Mouse (Mus musculus) myocyte (in vitro differentiated cells): ENCODE measurements at regions not wholly inside any gene's neighbourhood (a gene's known extent, or its start where the extent isn't known, plus 50 kb on each side); places are given as distances from the start of the nearest gene placed in this dataset.
A peak's percentile ranks its signal among the peaks of the same experiment; 100 is the strongest.

Experiments used
- CEBPB ChIP-seq: IDR thresholded peaks from 2 replicates; pipeline ENCODE4 v1.6.1; 2011; ENCODE audit warnings: mild to moderate bottlenecking, moderate library complexity; ENCODE audit not compliant: poor library complexity, insufficient read depth, severe bottlenecking
- E2F4 ChIP-seq: IDR thresholded peaks from one replicate; pipeline ENCODE4 v1.6.1; 2011; ENCODE audit warnings: mild to moderate bottlenecking, control low read depth, moderate library complexity; ENCODE audit not compliant: insufficient read depth
- MAX ChIP-seq: IDR thresholded peaks from one replicate; pipeline ENCODE4 v1.6.1; 2011; ENCODE audit warnings: low read depth, mild to moderate bottlenecking, control low read depth
- MYOD1 ChIP-seq, 3 experiments: IDR thresholded peaks; one replicate each; pipeline ENCODE4 v1.6.1; 2011; ENCODE audit warnings: control low read depth in 2 of 3, low read depth in 2 of 3, mild to moderate bottlenecking in 2 of 3, moderate library complexity in 1 of 3; ENCODE audit not compliant: insufficient read length in 2 of 3, control insufficient read depth in 1 of 3
- MYOG ChIP-seq, 3 experiments: IDR thresholded peaks; one replicate each; pipeline ENCODE4 v1.6.1; 2011; ENCODE audit warnings: control low read depth in 2 of 3, low read depth in 2 of 3, mild to moderate bottlenecking in 2 of 3; ENCODE audit not compliant: insufficient read length in 2 of 3, control insufficient read depth in 1 of 3, insufficient read depth in 1 of 3
- POLR2A ChIP-seq: IDR thresholded peaks from one replicate; pipeline ENCODE4 v1.6.1; 2011; ENCODE audit warnings: low read depth, mild to moderate bottlenecking, control low read depth, moderate library complexity; ENCODE audit not compliant: insufficient read length
- POLR2AphosphoS2 ChIP-seq: IDR thresholded peaks from one replicate; pipeline ENCODE4 v1.6.1; 2011; ENCODE audit warnings: low read depth, control low read depth; ENCODE audit not compliant: insufficient read length
- REST ChIP-seq: IDR thresholded peaks from one replicate; pipeline ENCODE4 v1.6.1; 2011; ENCODE audit warnings: mild to moderate bottlenecking, control low read depth, moderate library complexity; ENCODE audit not compliant: insufficient read depth, insufficient read length
- SRF ChIP-seq: IDR thresholded peaks from one replicate; pipeline ENCODE4 v1.6.1; 2011; ENCODE audit warnings: low read depth; ENCODE audit not compliant: control insufficient read depth, insufficient read length
- TCF12 ChIP-seq: IDR thresholded peaks from one replicate; pipeline ENCODE4 v1.6.1; 2011; ENCODE audit warnings: mild to moderate bottlenecking, control low read depth; ENCODE audit not compliant: poor library complexity, insufficient read depth, severe bottlenecking
- TCF3 ChIP-seq: IDR thresholded peaks from one replicate; pipeline ENCODE4 v1.6.1; 2011; ENCODE audit warnings: low read depth, control low read depth; ENCODE audit not compliant: insufficient read length
- USF1 ChIP-seq: IDR thresholded peaks from one replicate; pipeline ENCODE4 v1.6.1; 2011; ENCODE audit warnings: low read depth, mild to moderate bottlenecking, control low read depth, moderate library complexity

- no peak for TF ChIP-seq POLR2A
- no peak for TF ChIP-seq TCF12
- no peak for TF ChIP-seq E2F4
- peak; percentile 40 for TF ChIP-seq POLR2AphosphoS2
- no peak for TF ChIP-seq MAX
- no peak for TF ChIP-seq REST
- TF ChIP-seq CEBPB = no peak
- TF ChIP-seq USF1 = peak; percentile 38
- no peak for TF ChIP-seq MYOG (IDR thresholded peaks at IDR 0.05; ENCODE audit: control insufficient read depth in 1 of 3, insufficient read depth in 1 of 3, insufficient read length in 2 of 3, low read depth in 2 of 3)
- TF ChIP-seq MYOD1 (IDR thresholded peaks at IDR 0.05; ENCODE audit: control insufficient read depth in 1 of 3, insufficient read length in 2 of 3, low read depth in 2 of 3) = no peak
- TF ChIP-seq TCF3 = no peak
- no peak for TF ChIP-seq SRF
Measured at GRCm38 (mm10) chr6:31081238-31081637, 122.4 kb upstream of the Klf14 start.
